Mouse (Mus musculus): ENCODE results near the gene Nek9.

GRCm38 (mm10) chr12:85342310-85342709 lies 3.1 kb upstream of the Nek9 start:
- no peak for TF ChIP-seq CTCF (IDR thresholded peaks at IDR 0.05)
- TF ChIP-seq EP300 (IDR thresholded peaks at IDR 0.05) = no peak
